Mouse (Mus musculus) MEL (cell line): ENCODE data around the gene Zgpat. TPM values are rescaled to one million over a fixed set of nuclear protein-coding genes. Genes with fewer than 3 reads are reported as not detected.

ENCODE experiments used
- DNase-seq: peaks from one replicate; pipeline ENCODE4 v3.0.0; 2011; ENCODE audit warnings: low read depth, low spot score
- H3K27ac ChIP-seq: 2 replicates; pipeline ENCODE4 v1.5.1; 2012; ENCODE audit warnings: low read depth, mild to moderate bottlenecking, control low read depth, low read length, moderate library complexity; ENCODE audit not compliant: control insufficient read depth
- H3K27me3 ChIP-seq, 2 experiments: fragments of 150-350 bp in 1 of 2; sonication (generic) in 1 of 2; 2 replicates each; pipeline ENCODE4 v1.6.1; 2012; ENCODE audit warnings: low read length in 2 of 2, mild to moderate bottlenecking in 2 of 2, improper control_type of control experiment in 1 of 2, moderate library complexity in 1 of 2; ENCODE audit not compliant: insufficient read depth in 2 of 2, control insufficient read depth in 1 of 2
- H3K36me3 ChIP-seq, 2 experiments: 2 replicates each; pipeline ENCODE4 v1.6.1; 2012 to 2014; ENCODE audit warnings: low read length in 2 of 2, improper control_type of control experiment in 1 of 2, inconsistent platforms in 1 of 2, mild to moderate bottlenecking in 1 of 2; ENCODE audit not compliant: insufficient read depth in 2 of 2, control insufficient read depth in 1 of 2
- H3K4me1 ChIP-seq, 2 experiments: fragments of 150-350 bp in 1 of 2; sonication (generic) in 1 of 2; 2 replicates each; pipeline ENCODE4 v1.6.1; 2012; ENCODE audit warnings: low read length in 2 of 2, improper control_type of control experiment in 1 of 2, mild to moderate bottlenecking in 1 of 2; ENCODE audit not compliant: insufficient read depth in 2 of 2, control insufficient read depth in 1 of 2
- H3K4me3 ChIP-seq, 2 experiments: fragments of 150-350 bp in 1 of 2; sonication (generic) in 1 of 2; 2 replicates each; pipeline ENCODE4 v1.5.1; 2012; ENCODE audit warnings: low read depth in 2 of 2, low read length in 2 of 2, mild to moderate bottlenecking in 2 of 2, moderate library complexity in 2 of 2, control low read depth in 1 of 2, improper control_type of control experiment in 1 of 2; ENCODE audit not compliant: control insufficient read depth in 1 of 2, insufficient read depth in 1 of 2
- H3K79me2 ChIP-seq: 2 replicates; pipeline ENCODE4 v1.6.1; 2012; ENCODE audit warnings: mild to moderate bottlenecking, low read length, moderate library complexity; ENCODE audit not compliant: control insufficient read depth, poor library complexity, insufficient read depth
- H3K9ac ChIP-seq: 2 replicates; pipeline ENCODE4 v1.6.1; 2012; ENCODE audit warnings: low read depth, mild to moderate bottlenecking, control low read depth, low read length, moderate library complexity; ENCODE audit not compliant: control insufficient read depth, poor library complexity, severe bottlenecking
- H3K9me3 ChIP-seq: fragments of 150-350 bp; sonication (generic); replicated peaks from 2 replicates; pipeline ENCODE4 v1.6.1; 2012; ENCODE audit warnings: mild to moderate bottlenecking, low read length, improper control_type of control experiment, moderate library complexity; ENCODE audit not compliant: insufficient read depth
- CHD2 ChIP-seq: IDR thresholded peaks from 2 replicates; pipeline ENCODE4 v1.6.1; 2011; ENCODE audit warnings: low read length, improper control_type of control experiment
- CTCF ChIP-seq, 3 experiments: IDR thresholded peaks in 2 of 3; conservative IDR thresholded peaks in 1 of 3; 2 replicates each; pipeline ENCODE4 v1.5.1; 2011 to 2012; ENCODE audit warnings: low read length in 3 of 3, low read depth in 2 of 3, mild to moderate bottlenecking in 2 of 3, improper control_type of control experiment in 1 of 3, inconsistent platforms in 1 of 3, mixed read lengths in 1 of 3, moderate library complexity in 1 of 3; ENCODE audit not compliant: control insufficient read depth in 1 of 3, insufficient read depth in 1 of 3, poor library complexity in 1 of 3, severe bottlenecking in 1 of 3
- E2F4 ChIP-seq: IDR thresholded peaks from 2 replicates; pipeline ENCODE4 v1.6.1; 2011; ENCODE audit warnings: low read depth, low read length, improper control_type of control experiment, borderline replicate concordance
- ELF1 ChIP-seq: IDR thresholded peaks from 2 replicates; pipeline ENCODE4 v1.6.1; 2014; ENCODE audit warnings: low read depth, mild to moderate bottlenecking, inconsistent platforms, low read length, improper control_type of control experiment, moderate library complexity
- EP300 ChIP-seq, 2 experiments: IDR thresholded peaks; 2 replicates each; pipeline ENCODE4 v1.6.1; 2011; ENCODE audit warnings: improper control_type of control experiment in 2 of 2, low read length in 2 of 2, low read depth in 1 of 2, mild to moderate bottlenecking in 1 of 2
- MEF2A ChIP-seq: IDR thresholded peaks from 2 replicates; pipeline ENCODE4 v1.6.1; 2014; ENCODE audit warnings: low read depth, mild to moderate bottlenecking, inconsistent platforms, low read length, improper control_type of control experiment; ENCODE audit not compliant: poor library complexity, insufficient replicate concordance, severe bottlenecking; ENCODE audit errors: extremely low read depth
- MXI1 ChIP-seq: IDR thresholded peaks from 2 replicates; pipeline ENCODE4 v1.6.1; 2011; ENCODE audit warnings: mild to moderate bottlenecking, low read depth, low read length, improper control_type of control experiment
- MYC ChIP-seq: IDR thresholded peaks from 2 replicates; pipeline ENCODE4 v1.6.1; 2011; ENCODE audit warnings: low read depth, mild to moderate bottlenecking, low read length, improper control_type of control experiment, moderate library complexity
- NELFE ChIP-seq: IDR thresholded peaks from 2 replicates; pipeline ENCODE4 v1.6.1; 2011; ENCODE audit warnings: low read depth, low read length, improper control_type of control experiment
- NRF1 ChIP-seq: IDR thresholded peaks from 2 replicates; pipeline ENCODE4 v1.6.1; 2014; ENCODE audit warnings: low read depth, mild to moderate bottlenecking, inconsistent platforms, low read length, improper control_type of control experiment, moderate library complexity; ENCODE audit not compliant: poor library complexity, insufficient read depth, severe bottlenecking
- POLR2AphosphoS5 ChIP-seq: IDR thresholded peaks from 2 replicates; pipeline ENCODE4 v1.6.1; 2012; ENCODE audit warnings: low read depth, borderline replicate concordance, mild to moderate bottlenecking, inconsistent platforms, low read length, moderate library complexity, mixed read lengths
- RAD21 ChIP-seq: IDR thresholded peaks from 2 replicates; pipeline ENCODE4 v1.6.1; 2011; ENCODE audit warnings: mild to moderate bottlenecking, low read depth, low read length, improper control_type of control experiment
- RCOR1 ChIP-seq: IDR thresholded peaks from 2 replicates; pipeline ENCODE4 v1.6.1; 2012; ENCODE audit warnings: low read depth, mild to moderate bottlenecking, inconsistent platforms, low read length, improper control_type of control experiment
- SMC3 ChIP-seq: IDR thresholded peaks from 2 replicates; pipeline ENCODE4 v1.6.1; 2011; ENCODE audit warnings: low read depth, low read length, improper control_type of control experiment
- TAL1 ChIP-seq: IDR thresholded peaks from 2 replicates; pipeline ENCODE4 v1.6.1; 2012; ENCODE audit warnings: mild to moderate bottlenecking, inconsistent platforms, low read length, moderate library complexity, mixed read lengths
- ZC3H11A ChIP-seq: IDR thresholded peaks from 2 replicates; pipeline ENCODE4 v1.6.1; 2012; ENCODE audit warnings: low read depth, mild to moderate bottlenecking, inconsistent platforms, low read length, improper control_type of control experiment
- ZMIZ1 ChIP-seq: IDR thresholded peaks from 2 replicates; pipeline ENCODE4 v1.6.1; 2012; ENCODE audit warnings: low read depth, mild to moderate bottlenecking, inconsistent platforms, low read length, improper control_type of control experiment, moderate library complexity
- polyA plus RNA-seq, 2 experiments: library from polyadenylated mRNA; stranded (reverse) in 1 of 2; unstranded in 1 of 2; fragments of >175 nt in 1 of 2; fragments of >200 nt in 1 of 2; gene quantifications; 2 replicates each; pipeline versions ENCODE4 v1.2.1 to v1.2.4; 2012; ENCODE audit warnings: low replicate concordance in 2 of 2, low read depth in 1 of 2; ENCODE audit not compliant: insufficient read length in 2 of 2, insufficient read depth in 1 of 2, missing spikeins in 1 of 2
- total RNA-seq: library from RNA; depleted of rRNA; stranded (reverse); fragments of 300-350 nt; gene quantifications from 2 replicates; pipeline ENCODE4 v1.2.3, GENCODE M21; 2012

Gene Zgpat
- total and polyA plus RNA-seq, 3 experiments: 28.0 to 30.7 TPM; not detected in 1

- no peak for DNase-seq
- Histone ChIP-seq H3K27ac (no peak overlapping the region), H3K4me3 (no peak overlapping the region), H3K9ac (no peak overlapping the region), H3K36me3 (peaks cover 0 to 3% of the 10 kb centered on the region in 2 experiments; a peak in 1 of 4 replicates), H3K9me3 (no peaks in the 10 kb centered on the region), H3K27me3 (no peaks in the 10 kb centered on the region), H3K4me1 (no peaks in the 10 kb centered on the region), H3K79me2 (no peaks in the 10 kb centered on the region)
- TF ChIP-seq EP300 (IDR thresholded peaks at IDR 0.05; ENCODE audit: low read depth in 1 of 2, low read length in 2 of 2) (no peak), SMC3 (no peak), ELF1 (no peak), TAL1 (no peak), MEF2A (no peak), CTCF (IDR thresholded peaks at IDR 0.05 in 2 of 3, conservative IDR thresholded peaks at IDR 0.05 in 1 of 3; ENCODE audit: control insufficient read depth in 1 of 3, insufficient read depth in 1 of 3, low read depth in 2 of 3, low read length in 3 of 3, poor library complexity in 1 of 3, severe bottlenecking in 1 of 3) (no peak), RAD21 (no peak), ZC3H11A (no peak), POLR2AphosphoS5 (no peak), ZMIZ1 (no peak), MXI1 (no peak), CHD2 (no peak), RCOR1 (no peak)
Observed at GRCm38 (mm10) chr2:181384919-181385391, 20.2 kb downstream of the Zgpat start.

- Histone ChIP-seq H3K27ac (no peak overlapping the region), H3K4me3 (no peak overlapping the region), H3K27me3 (no peaks in the 10 kb centered on the region), H3K4me1 (no peaks in the 10 kb centered on the region), H3K9me3 (no peaks in the 10 kb centered on the region), H3K79me2 (no peaks in the 10 kb centered on the region), H3K9ac (no peak overlapping the region), H3K36me3 (peaks cover 0 to 2% of the 10 kb centered on the region in 2 experiments; a peak in 1 of 4 replicates)
- no peak for TF ChIP-seq E2F4
- TF ChIP-seq NRF1: no peak
- no peak for TF ChIP-seq SMC3
- TF ChIP-seq NELFE: no peak
- no peak for TF ChIP-seq MXI1
- TF ChIP-seq MYC: no peak
- no peak for TF ChIP-seq MEF2A
- DNase-seq: no peak
Observed at GRCm38 (mm10) chr2:181385885-181386284, 21.2 kb downstream of the Zgpat start.
